Mouse (Mus musculus) forebrain, postnatal 0 days (tissue): ENCODE measurements around the gene Rarb. TPM values are rescaled to one million over a fixed set of nuclear protein-coding genes. Genes with fewer than 3 reads are reported as not detected.

Source experiments
- ATAC-seq: fragments of 200-750 bp; cut with Nextera tagmentation; 2 replicates; pipeline ENCODE4 v1.8.0; 2017; ENCODE audit warnings: mild to moderate bottlenecking, moderate library complexity
- DNase-seq: peaks from one replicate; pipeline ENCODE4 v3.0.0-alpha.2; 2015
- H3K27ac ChIP-seq: fragments of 300-500 bp; sonication (generic); 2 replicates; pipeline ENCODE4 v1.5.1; 2014; ENCODE audit warnings: low read depth, mild to moderate bottlenecking, antibody characterized with exemption, low read length, moderate library complexity, mixed read lengths
- H3K27me3 ChIP-seq: fragments of 300-500 bp; sonication (generic); 2 replicates; pipeline ENCODE4 v1.6.1; 2014; ENCODE audit warnings: mild to moderate bottlenecking, low read length, mixed read lengths; ENCODE audit not compliant: insufficient read depth
- H3K36me3 ChIP-seq: fragments of 300-500 bp; sonication (generic); 2 replicates; pipeline ENCODE4 v1.6.1; 2014; ENCODE audit warnings: mild to moderate bottlenecking, moderate library complexity; ENCODE audit not compliant: insufficient read depth
- H3K4me1 ChIP-seq: fragments of 300-500 bp; sonication (generic); 2 replicates; pipeline ENCODE4 v1.6.1; 2014; ENCODE audit warnings: antibody characterized with exemption; ENCODE audit not compliant: insufficient read depth
- H3K4me2 ChIP-seq: fragments of 300-500 bp; sonication (generic); 2 replicates; pipeline ENCODE4 v1.6.1; 2014; ENCODE audit warnings: low read depth, mild to moderate bottlenecking, moderate library complexity
- H3K4me3 ChIP-seq: fragments of 300-500 bp; sonication (generic); 2 replicates; pipeline ENCODE4 v1.5.1; 2014; ENCODE audit warnings: low read depth, low read length, mixed read lengths
- H3K9ac ChIP-seq: fragments of 300-500 bp; sonication (generic); 2 replicates; pipeline ENCODE4 v1.6.1; 2014; ENCODE audit warnings: mild to moderate bottlenecking
- H3K9me3 ChIP-seq: fragments of 300-500 bp; sonication (generic); 2 replicates; pipeline ENCODE4 v1.6.1; 2016; ENCODE audit warnings: low read length
- CTCF ChIP-seq: sonication (generic); IDR thresholded peaks from 2 replicates; pipeline ENCODE4 v1.5.1; 2016; ENCODE audit warnings: antibody characterized with exemption, control low read depth, low read depth
- WGBS: fragments of 180-500 bp; shearing (Covaris S2); extraction: QIAGEN DNeasy Blood & Tissue Kit; methylation state at CpG from one replicate; pipeline ENCODE4 v1.1.7; 2014; 5-methylcytosine and 5-hydroxymethylcytosine counted together
- polyA plus RNA-seq: library from polyadenylated mRNA; unstranded; fragments of >200 nt; fragmentation: Nextera tagmentation; extraction: Ambion mirVana; gene quantifications from 2 replicates; pipeline ENCODE4 v1.2.1, GENCODE M21; 2015
- total RNA-seq: library from RNA; depleted of rRNA; stranded (reverse); fragments of >200 nt; gene quantifications from 2 replicates; pipeline ENCODE4 v1.2.3, GENCODE M21; 2014; rRNA removed

Gene Rarb
- total RNA-seq (34.9 and 65.2 TPM in 2 replicates), polyA plus RNA-seq (20.4 and 20.6 TPM in 2 replicates)

GRCm38 (mm10) chr14:16818602-16819250 lies at the start of gene Rarb:
Gene Rarb, minus strand, starts transcription at chr14:16819156.
- Histone ChIP-seq H3K9me3 (no peaks in the 10 kb centered on the region), H3K27ac (no peak within 1 kb of the TSS), H3K36me3 (no peaks in the 10 kb centered on the region), H3K27me3 (no peaks in the 10 kb centered on the region; the same call in 1 of the 2 replicates), H3K4me3 (no peak within 1 kb of the TSS), H3K9ac (no peak within 1 kb of the TSS), H3K4me1 (no peaks in the 10 kb centered on the region), H3K4me2 (no peak within 1 kb of the TSS)
- no peak for TF ChIP-seq CTCF
- DNase-seq (no peak), ATAC-seq (no peak)
- 95% methylated on average over 4 of the region's 4 CpGs for WGBS

DNA sequence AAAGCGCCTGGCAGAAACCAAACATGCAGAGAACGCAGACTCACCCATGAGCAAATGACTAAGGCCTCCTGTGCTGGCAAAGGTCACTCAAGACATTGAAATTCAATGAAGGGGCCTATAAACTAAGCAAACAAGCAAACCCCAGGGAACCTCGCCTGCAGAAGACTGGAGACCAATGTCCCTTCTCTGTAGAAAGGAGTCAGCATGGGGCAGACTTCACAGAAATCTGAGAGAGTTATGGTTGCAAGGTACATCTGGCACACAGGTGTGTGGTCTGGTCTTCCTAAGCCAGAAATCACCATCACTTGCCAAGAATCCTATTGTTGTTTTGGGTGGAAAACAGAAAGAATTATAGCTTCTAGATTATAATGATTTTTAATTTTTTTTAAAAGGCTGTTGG lies 23.1 kb upstream of the Rarb start:
- no peak for TF ChIP-seq CTCF
- H3K9ac ChIP-seq: no peak overlapping the region
- no peaks in the 10 kb centered on the region for H3K9me3 ChIP-seq
- ATAC-seq: no peak
- no peaks in the 10 kb centered on the region for H3K36me3 ChIP-seq
- no peak overlapping the region for H3K4me3 ChIP-seq
- H3K4me1 ChIP-seq: no peaks in the 10 kb centered on the region
- H3K4me2 ChIP-seq: no peak overlapping the region
- 72% methylated on average over 3 of the region's 3 CpGs for WGBS
- DNase-seq: no peak
- H3K27me3 ChIP-seq: no peaks in the 10 kb centered on the region
- no peak overlapping the region for H3K27ac ChIP-seq

DNA sequence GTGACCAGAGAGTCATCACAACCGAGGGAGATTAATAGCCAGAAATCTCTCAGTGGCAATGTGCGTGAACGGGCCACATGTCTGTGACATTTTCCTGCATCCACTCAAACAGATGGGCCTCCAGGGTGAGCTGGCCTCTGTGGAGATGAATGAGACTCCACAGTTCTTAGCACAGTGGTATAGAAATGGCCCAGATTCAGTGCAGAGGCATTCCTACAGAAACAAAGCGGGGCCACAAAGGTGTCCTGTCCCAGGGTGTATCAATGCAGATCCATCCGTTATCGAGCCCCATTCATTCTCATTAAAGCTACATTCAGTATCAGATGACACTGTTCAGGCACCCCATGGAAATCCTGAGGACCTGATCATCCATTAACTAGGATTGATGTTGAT lies 22.6 kb upstream of the Rarb start:
- Histone ChIP-seq H3K36me3 (no peaks in the 10 kb centered on the region), H3K27ac (no peak overlapping the region), H3K27me3 (no peaks in the 10 kb centered on the region), H3K9ac (no peak overlapping the region), H3K4me2 (no peak overlapping the region), H3K4me3 (no peak overlapping the region), H3K4me1 (no peaks in the 10 kb centered on the region), H3K9me3 (no peaks in the 10 kb centered on the region)
- no peak for DNase-seq
- WGBS: 66% methylated on average over 6 of the region's 6 CpGs
- ATAC-seq: peak; percentile 10; the same call in 1 of the 2 replicates
- no peak for TF ChIP-seq CTCF

GRCm38 (mm10) chr14:16840951-16841596 lies 22.1 kb upstream of the Rarb start:
- Histone ChIP-seq H3K36me3 (no peaks in the 10 kb centered on the region), H3K4me1 (no peaks in the 10 kb centered on the region), H3K9me3 (no peaks in the 10 kb centered on the region), H3K9ac (no peak overlapping the region), H3K4me2 (no peak overlapping the region), H3K27me3 (no peaks in the 10 kb centered on the region), H3K27ac (no peak overlapping the region), H3K4me3 (no peak overlapping the region)
- ATAC-seq: peak; percentile 90
- TF ChIP-seq CTCF: no peak
- WGBS: 29% methylated on average over 8 of the region's 8 CpGs
- DNase-seq: peak; percentile 83

- no peak overlapping the region for H3K4me3 ChIP-seq
- no peaks in the 10 kb centered on the region for H3K27me3 ChIP-seq
- 94% methylated on average over 2 of the region's 2 CpGs for WGBS
- H3K9ac ChIP-seq: no peak overlapping the region
- no peak overlapping the region for H3K27ac ChIP-seq
- no peaks in the 10 kb centered on the region for H3K36me3 ChIP-seq
- no peaks in the 10 kb centered on the region for H3K9me3 ChIP-seq
- no peak overlapping the region for H3K4me2 ChIP-seq
- ATAC-seq: no peak
- DNase-seq: no peak
- TF ChIP-seq CTCF: no peak
- H3K4me1 ChIP-seq: no peaks in the 10 kb centered on the region
Measured at GRCm38 (mm10) chr14:16840135-16840534, 21.2 kb upstream of the Rarb start.

GRCm38 (mm10) chr14:16815096-16815741 lies 3.7 kb downstream of the Rarb start:
- no peak for TF ChIP-seq CTCF
- Histone ChIP-seq H3K36me3 (no peaks in the 10 kb centered on the region), H3K4me3 (no peak overlapping the region), H3K4me1 (no peaks in the 10 kb centered on the region), H3K27me3 (no peaks in the 10 kb centered on the region; the same call in 1 of the 2 replicates), H3K4me2 (no peak overlapping the region), H3K9ac (no peak overlapping the region), H3K27ac (no peak overlapping the region), H3K9me3 (no peaks in the 10 kb centered on the region)
- ATAC-seq: peak; percentile 20; the same call in 1 of the 2 replicates
- DNase-seq: no peak
- WGBS: 41% methylated on average over 1 of the region's 1 CpGs

- Histone ChIP-seq H3K4me3 (no peak overlapping the region), H3K9me3 (no peaks in the 10 kb centered on the region), H3K27me3 (no peaks in the 10 kb centered on the region), H3K27ac (no peak overlapping the region), H3K4me1 (no peaks in the 10 kb centered on the region), H3K4me2 (no peak overlapping the region), H3K36me3 (no peaks in the 10 kb centered on the region), H3K9ac (no peak overlapping the region)
- DNase-seq: no peak
- WGBS: 82% methylated on average over 3 of the region's 3 CpGs
- ATAC-seq: no peak
- TF ChIP-seq CTCF: no peak
Measured at GRCm38 (mm10) chr14:16806155-16806554, 12.8 kb downstream of the Rarb start.
